Mouse (Mus musculus): ENCODE results near the gene 4930524B15Rik. TPM values are rescaled to one million over a fixed set of nuclear protein-coding genes. Genes with fewer than 3 reads are reported as not detected.

4930524B15Rik gene
- total RNA-seq, 2 experiments from 2014 or later = not detected

Other genes with a start within 250 kb of the 4930524B15Rik start
- gene Cpeb4, start 93.4 kb upstream of the 4930524B15Rik start, total RNA-seq (2021) = 100 to 1,000 TPM in 1 of 2 experiments, 10 to 100 TPM in 1; 66.9 to 133 TPM
- 10 to 100 TPM; 28.7 to 37.4 TPM for gene Nsg2, start 34.9 kb downstream of the 4930524B15Rik start, total RNA-seq (2021)
- gene Il9r, start 234.7 kb downstream of the 4930524B15Rik start, total RNA-seq (2021) = under 1 TPM; 0.30 to 0.82 TPM
- 10 to 100 TPM; 23.9 to 26.5 TPM for gene Snrnp25, start 239.8 kb downstream of the 4930524B15Rik start, total RNA-seq (2021)

Data from adrenal gland, postnatal 10 days (tissue).